Mouse (Mus musculus) cerebellum, adult 11-12 months (tissue): ENCODE data around the gene Exoc6b.
"Not testable (repeated sequence)": the region's sequence is repeated elsewhere in the genome, so short reads cannot be mapped to it uniquely, and the experiment has no call there.

Source experiments
- DNase-seq: peaks from one replicate; pipeline ENCODE4 v3.0.0; 2022

Gene Exoc6b

DNA sequence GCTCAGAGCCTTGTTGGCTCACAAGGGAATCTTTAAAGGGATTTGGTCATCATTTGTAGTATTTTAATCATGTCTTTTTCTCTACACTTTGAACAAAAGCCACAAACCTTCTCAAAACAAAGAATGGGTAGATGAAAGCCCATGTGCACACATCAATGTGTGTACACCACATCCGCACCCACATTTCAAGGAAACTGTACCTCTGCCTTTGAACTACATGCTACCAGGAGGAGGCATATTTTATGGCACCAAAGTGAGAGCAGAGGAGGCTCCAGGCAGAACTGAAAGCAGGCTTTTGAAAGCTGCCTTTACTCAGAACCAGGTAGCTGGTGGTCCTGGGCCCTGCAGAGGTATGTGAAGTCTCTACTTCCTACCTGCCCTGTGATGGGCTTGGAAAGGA is 452.3 kb downstream of the Exoc6b start:
- no peak for DNase-seq

DNA sequence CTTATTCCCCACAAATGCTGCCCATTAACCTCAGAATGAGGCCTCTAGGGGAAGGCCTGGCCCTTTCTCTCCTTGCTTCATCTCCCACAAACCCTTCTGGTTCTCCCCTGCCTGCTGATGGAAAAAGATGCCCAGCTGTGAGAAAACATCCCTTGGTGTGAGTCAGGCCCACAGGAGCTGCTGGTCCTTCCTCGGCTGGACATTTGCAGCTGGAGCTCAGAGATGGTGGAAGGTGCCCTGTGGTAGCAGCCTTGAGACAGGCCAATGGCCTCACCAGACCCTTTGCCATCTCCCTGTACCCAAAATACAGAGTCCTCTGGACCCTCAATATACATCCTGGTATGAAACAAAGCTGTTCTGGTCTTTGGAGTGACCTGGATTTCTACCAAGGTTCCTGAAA is 452.7 kb downstream of the Exoc6b start:
- DNase-seq = no peak

DNA sequence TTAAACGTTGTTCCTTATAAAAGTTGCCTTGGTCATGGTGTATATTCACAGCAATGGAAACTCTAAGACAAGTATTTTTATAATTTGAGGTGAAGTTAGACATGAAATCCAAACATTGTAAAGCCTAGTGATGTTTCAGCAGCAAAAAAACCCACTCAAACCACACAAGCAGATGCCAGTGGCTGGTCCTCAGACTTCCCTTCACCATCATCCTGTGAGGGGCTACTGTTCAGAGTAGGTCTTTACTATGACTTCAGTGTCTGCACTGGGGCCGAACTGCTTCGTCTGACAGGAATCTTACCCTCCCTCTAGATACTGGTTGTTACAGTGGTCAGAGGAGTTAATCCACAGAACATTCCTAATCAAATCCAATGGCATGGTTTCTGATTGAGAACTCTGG is 455.8 kb downstream of the Exoc6b start:
- DNase-seq = no peak

DNA sequence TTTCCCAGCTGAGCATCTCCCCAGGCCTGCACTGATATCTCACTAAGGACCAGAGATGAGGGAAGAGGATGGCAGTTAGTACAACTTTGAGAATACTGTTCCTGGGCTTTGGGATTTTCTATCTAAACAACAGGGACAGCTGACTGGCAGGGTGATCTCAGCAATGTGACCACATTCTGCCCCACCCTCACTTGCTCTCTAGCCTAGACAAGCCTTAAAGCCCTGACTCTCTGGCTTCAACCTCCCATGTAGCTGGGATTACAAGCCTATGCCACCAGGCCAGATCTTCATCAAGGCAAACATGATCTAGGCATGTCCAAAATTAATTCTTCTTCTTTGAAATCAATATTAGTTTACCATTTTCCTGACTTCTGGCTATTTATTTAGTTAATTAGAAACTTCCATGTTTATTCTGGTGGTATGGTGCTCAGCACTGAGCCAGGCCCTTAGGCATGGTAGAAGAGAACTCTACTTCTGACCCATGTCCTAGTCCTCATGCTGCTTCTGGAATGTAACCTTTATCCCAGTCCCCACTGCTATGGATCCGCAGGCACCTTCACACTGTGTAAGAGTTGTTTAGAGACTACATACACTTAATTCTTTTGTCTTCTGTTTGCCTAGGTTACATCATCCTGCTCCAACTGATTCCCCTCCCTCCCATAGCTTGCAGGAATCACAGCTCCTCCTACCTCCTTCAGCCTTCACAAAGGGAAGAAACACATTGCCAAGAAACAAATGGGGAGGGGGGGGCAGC is 468.0 kb downstream of the Exoc6b start:
- no peak for DNase-seq

DNA sequence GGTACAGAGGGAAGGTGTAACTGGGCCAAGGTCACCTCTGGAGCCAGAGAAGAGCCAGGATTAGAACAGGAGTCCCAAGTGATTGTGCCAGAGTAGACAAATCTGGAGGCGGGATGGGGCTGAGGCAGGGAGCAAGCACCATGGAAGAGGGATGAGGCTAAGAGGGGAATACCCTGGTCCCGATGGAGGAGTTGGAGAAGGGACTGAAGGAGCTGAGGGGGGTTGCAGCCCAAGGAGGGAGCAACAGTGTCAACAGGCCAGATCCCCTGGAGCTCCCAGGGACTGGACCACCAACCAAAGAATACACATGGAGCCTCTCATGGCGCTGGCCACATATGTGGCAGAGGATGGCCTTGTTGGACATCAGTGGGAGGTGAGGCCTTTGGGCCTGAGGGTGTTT is 470.0 kb downstream of the Exoc6b start:
- not testable (repeated sequence) for DNase-seq

DNA sequence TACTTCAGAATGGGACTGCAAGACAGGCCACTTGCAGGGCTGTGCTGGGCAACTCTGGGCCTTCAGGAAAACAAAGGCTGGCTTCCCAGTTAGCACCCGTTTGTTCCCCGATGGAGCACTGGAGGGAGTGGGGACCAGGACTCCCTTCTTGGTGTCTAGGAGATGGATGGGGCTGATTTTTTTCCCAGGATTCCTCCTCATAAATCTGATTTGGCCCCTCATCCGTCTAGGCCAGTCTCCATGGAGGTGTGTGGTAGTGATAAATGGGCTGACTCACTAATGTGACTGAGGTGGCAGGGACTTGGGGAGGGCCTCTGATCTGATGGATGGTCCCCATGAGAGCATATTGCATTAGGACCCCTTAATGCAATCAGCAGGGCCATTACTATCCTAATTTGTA is 470.6 kb downstream of the Exoc6b start:
- DNase-seq = no peak

DNA sequence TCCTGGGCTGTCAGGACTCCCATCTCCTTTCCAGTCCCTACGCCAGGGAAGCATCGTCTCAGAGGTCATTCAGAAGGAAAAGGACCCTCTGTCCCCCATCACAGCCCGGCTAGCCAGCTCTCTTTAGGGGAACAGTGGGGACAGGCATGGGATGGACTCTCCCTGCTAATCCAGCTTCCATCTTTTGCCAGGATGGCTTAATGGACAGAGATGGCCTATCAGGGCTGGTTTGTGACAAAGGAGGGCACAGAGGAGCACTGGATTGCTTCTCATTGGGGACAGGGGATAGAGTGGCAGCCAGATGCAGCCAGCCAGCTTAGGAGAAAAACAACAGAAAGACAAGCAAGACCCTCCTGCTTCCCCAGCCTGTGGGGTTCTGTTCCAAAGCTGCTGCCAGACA is 474.7 kb downstream of the Exoc6b start:
- DNase-seq = no peak

DNA sequence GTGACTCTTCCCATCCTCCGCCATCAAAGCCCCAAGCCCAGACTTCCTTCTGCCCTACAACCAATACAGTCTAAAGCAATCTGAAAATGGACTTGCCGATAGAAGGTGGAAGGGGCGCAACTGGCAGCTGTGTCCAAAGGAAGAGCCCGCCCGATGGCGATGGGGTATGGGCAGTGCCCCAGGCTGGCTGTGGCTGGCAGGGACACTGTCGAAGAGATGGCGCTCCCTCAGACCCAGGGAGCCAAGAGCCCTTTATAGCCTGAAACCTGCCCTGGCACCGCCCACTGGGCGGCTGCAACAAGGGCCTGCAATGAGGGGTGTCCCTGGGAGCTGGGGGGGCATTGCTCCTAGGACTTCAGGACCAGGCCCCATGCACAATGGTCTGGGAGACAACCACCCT is 475.6 kb downstream of the Exoc6b start, which contains the start of gene Cyp26b1:
TSS of gene Cyp26b1 (minus strand) at position 216 of the 400 bp plus-strand sequence.
- DNase-seq = no peak

DNA sequence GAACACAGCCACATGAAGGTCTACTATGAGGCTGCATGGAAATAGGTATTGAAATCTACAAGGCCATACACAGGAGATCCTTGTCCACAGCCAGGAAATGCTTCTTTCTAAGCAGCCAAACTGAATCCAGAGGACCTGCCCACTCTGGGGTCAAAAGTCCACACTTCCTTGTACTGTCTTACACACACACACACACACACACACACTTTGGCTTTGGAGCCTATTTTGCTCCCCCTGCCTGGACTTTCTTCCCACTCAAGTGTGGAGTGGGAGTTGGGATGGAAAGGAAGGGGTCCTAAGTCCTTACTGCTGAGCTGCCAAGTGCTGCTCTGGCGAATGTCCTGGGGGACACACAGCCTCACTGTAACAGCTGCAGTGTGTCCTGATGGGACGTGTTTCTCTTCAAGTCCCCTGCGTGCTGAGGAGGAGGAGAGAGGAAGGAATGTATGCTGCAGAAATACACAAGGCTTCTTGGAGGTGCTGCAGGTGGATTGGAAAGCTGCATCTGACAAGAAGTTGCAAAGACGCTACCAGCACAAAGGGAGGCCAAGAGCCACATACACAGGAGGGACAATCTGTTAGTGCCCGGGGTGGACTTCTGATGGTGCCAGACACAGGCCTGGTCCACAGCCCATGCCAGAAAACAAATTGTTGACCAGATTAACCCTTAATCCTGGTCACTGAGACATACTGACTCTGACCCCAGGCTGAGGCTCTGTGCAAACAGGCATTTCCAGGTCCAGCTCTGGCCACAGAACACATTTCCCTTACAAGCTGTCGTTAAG is 478.2 kb downstream of the Exoc6b start:
- no peak for DNase-seq

DNA sequence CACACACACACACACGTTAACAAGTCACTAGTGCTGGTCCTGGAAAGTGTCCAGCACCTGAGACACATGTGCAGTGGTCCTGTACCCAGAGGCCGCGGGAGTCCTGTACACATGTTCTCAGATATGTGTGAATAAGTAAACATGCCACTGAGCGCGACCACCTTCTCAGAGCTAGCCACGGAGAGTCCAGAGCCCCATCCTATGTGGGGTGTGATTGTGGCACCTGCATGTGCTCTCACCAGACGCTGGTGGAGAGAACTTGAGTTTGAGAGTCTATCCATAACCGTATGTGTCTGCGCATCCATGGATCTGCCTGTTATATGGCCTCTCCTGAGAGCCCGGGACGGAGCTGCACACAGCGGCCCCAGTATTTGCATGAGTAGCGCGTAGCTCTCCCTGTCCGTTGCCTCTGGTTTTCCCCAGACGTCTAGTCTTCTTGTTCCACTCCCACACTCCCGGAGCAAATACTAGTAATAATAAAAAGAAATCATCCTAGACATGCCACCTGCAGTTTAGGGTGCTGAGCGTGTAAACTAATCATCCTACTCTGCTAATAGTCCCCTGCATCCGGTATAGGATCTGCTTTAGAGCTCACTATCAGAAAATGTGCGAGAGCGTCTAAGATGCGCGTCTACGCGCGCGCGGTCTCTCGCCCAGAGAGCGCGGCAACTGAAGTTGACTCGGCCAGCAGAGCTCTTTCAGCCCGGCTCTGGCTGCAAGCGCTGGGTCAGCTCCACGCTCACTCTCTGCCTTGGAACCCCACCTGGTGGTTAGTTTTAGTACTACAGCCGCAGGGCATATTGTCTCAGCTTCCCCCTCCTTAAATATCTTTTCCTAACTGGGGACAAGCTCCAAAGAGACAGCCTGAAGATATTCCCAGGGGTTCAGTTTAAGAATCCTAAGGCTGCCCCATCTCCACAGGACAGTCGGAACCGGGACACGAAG is 479.3 kb downstream of the Exoc6b start:
- DNase-seq = peak; percentile 56

DNA sequence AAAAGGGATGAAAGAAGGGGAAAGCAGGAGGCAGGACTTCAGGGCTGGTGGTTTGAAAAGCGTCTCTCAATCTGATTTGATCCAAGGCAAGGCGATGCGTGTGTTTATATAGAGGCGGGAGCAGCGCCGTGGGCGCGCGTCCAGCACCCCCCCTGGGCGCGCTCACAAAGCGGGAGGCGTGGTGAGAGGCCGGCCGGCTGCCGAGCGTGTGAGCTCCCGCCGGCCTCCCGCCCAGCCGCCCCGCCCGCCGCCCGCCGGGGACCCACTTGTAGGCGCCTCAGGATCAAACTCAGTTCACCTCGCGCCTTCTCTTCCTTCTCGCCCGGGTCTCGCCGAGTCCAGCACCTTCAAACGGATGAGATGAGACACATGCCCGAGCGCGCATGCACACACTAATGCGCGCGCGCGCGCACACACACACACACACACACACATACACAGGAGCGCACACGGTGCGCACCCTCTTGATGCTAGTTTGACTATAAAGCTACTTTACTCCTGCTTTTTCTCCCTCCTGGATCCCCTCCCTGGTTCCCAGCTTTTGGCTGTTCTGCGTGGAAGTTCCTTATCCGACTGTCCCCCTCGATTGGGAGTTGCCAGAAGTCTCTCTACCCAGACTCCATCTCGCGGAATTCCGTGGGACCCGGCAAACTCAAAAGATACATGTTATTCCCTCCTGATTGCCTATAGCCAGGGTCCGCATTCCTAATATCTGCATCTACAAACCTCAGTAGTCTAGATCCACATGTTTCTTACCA is 480.2 kb downstream of the Exoc6b start:
- DNase-seq = no peak

DNA sequence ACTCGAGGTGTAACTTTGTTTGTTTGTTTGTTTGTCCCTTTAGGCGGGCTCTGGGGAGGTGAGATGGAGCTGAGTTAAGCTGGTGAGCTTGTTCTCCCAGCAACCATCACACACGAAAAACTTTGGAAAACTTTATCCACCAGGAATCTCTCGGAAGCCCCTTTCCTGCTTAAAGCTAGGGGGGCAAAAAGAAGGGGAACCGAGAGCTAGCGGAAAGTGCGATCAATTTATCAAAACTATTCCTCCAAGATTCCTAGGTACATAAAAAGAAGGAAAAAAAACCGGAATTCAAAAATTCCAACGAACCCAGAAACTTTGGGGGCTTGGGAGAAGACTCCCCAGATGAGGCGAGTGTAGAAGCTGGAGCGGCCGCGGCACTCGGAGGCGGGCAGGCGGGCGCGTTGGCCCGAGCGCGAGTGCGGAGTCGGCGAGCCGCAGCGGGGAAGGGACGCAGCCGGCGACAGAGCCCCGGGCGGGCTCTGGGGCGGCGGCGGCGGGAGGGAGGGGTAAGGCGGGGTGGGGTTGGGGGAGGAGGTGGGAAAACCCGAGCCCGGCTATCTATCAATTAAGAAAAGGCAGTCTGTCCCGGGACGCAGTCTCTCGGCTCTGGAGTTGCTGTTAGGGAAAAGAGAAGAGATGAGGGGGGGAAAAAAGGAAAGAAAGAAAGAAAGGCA is 481.0 kb downstream of the Exoc6b start:
- no peak for DNase-seq

DNA sequence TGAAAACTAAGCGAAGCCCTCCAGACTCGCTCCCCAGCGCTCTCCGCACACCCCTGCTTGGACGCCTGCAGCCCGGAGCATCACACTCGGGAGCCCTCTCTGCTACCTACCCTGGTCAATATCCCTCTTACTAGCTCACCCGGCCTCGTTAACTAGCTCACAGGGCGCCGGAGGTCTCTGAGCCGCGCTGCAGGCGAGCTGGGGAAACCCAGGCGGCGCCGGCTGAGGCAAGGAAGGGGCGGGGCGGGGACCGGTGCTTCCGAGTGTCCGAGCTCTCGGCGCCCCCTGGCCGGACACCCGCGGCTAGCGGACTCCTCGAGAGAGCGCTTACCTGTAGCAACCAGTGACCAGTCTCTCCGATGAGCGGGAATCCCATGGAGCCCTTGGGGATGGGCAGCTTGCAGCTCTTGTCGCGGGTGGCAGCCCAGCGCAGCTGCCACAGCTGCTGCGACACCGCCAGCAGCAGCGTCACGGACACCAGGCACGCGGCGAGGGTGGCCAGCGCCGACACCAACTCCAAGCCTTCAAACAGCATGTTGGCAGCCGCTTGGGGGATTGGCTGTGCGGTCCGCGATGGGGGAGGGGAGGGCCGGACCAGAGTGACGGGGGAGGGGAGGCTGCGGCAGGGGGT is 481.7 kb downstream of the Exoc6b start:
- no peak for DNase-seq

DNA sequence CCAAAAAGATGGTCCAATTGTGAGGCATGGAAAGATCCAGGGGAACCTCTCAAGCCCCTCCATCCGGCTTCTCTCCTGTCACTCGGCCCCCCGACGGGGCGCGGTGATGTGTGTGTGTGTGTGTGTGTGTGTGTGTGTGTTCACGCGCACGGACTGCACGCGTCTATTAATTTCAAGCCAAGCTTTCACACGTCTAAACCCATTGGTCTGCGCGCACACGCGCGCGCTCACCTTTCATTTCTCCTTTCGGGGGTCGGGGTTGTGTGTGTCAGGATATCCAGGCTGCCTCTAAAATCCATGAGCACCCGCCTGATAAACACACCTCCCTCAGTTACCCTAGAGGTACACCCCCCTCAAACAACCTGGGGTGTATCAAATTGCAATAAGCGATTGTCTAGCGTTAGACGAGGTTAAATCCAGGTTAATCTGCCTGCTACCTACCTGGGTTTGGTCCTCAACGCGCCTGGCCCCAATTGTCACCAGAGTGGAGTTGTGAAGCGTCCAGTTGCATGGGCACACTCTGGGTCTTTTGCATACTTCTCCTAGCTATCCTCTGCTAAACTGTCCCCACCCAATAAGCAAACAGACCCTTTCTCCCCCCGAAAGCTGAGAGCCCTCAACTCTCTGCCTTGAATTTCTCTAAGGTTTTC is 482.6 kb downstream of the Exoc6b start:
- no peak for DNase-seq

DNA sequence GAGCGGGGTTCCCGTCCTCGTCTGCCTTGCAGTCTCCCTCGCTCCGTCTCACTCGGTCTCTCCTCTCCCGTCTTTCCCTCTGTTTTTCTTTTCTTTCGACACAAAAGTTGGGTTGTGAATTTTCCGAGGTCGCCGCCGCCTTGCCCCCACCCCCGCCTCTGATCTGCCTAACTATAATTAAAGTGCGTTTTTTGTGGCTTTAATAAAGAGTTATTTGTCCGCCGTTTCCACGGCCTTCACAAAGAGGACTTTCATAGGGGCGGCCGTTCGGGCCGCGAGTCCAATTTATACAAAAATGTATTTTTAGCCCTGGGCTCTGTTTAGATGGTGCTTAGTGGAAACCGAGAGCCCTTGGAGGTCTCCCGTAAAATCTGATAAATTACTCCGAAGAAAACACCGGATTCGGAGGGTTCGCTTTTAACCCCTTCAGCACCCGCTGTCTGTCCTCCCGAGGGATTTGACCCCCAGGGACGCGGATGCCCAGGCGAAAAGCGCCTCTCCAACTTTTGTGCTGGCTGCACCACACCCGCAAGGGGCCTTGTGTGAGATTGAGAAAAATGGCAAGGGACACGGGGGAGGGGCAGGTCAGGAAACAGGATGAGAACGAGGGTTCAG is 483.5 kb downstream of the Exoc6b start:
- DNase-seq = no peak

DNA sequence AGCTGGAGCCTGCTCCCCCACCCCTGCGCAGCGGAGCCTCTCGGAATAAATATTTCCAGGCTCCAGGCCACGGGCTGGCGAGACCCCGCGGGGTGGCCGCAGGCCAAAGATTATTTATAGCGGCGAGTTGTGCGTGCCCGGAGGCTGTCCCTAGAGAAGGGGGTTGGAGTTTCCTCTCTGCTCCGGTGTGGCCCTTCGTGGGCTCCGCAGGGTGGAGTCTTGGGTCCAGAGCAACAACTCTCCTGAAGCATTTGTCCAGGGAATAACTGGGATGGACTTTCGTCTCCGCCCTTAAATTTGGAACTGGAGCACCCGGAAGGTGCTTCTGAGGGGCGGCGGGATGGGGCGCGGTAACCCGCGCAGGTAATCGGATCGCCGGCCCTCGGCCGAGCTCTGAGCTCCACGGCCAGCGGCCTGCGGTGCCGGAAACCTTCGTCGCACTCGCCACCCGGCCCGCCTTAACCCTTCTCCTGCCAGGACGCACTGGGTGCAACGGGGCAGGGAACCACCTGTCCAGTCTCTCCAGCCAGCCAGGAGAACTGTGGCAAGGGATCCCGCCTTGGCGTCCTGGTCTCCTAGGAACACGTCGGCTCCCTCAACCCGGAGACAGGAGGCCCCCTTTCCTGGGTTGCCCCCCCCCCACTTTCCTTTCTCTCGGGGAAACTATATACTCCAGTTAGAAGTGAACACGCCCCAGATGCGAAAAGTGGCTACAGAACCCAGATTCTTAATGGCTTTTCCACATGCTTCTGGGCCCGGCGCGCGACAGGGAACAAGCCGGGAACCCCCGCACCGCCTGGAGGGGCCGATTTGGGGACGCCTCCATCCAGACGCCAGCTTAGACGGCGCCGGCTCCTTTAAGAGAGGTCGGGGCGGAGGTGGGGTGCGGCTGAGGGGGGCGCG is 484.3 kb downstream of the Exoc6b start:
- no peak for DNase-seq

DNA sequence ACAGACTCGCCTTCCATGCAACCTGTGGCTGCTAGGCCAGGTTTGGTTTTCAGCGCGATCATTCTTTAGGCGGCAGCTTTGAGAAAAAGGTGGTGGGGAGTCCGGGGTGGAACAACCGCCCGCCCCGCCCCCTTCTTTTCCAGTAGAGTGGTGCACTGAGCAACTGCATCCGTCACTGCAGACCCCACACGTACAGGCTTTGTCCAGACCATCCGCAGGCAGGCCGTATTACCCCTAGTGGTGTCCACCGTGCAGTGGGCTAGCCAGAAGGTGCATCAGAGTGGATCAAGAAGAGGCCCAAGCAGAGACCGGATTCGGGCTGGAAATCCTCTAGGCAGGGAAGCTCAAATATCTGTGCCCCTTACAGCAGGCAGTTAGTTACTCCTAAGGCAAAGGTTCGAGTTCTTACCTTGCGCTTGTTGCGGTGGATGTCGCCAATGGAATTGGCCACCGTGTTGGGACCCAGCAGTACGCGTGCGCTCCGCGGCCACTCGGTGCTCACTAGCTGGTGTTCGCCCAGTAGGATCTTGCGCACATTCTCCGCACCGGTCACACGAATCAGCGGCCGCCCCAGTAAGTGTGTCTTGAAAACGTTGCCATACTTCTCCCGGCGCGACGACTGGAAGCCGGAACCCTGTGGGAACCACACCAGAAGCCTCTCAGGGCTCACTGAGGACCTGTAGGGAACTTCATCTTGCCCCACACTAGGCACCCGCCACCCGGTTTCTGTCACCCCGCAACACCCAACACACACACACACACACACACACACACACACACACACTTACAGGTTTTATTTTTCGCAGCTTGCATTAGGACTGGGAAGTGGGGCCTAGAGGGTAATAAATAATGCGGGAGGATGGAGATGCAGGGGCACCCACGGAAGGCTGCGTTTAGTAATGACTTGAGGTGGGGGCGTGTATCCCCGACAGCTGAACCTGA is 485.2 kb downstream of the Exoc6b start:
- DNase-seq = no peak

DNA sequence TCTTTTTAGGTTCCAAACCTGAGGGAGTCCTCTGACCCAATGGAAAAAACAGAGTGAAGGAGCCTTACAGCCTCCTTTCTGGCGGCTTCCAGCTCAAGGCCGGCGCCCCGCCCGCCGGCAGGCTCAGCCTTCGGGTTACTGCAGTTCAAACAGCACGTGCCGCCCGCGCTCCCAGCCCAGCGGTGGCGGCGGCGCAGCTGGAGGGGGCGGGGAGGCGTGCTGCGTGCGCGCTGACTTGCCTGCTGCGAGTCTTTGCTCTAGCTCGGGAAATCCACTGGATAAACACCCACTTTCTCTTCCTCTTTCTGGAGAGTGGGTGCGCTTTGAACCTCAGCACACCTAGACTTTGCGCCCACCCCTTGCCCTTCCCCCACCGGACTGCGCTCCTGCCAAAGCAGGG is 485.9 kb downstream of the Exoc6b start:
- DNase-seq = no peak
